Comparison of ENCODE assay signal across 8 mouse cellular contexts in genomic region chr12:78862254-78862730, GRCm38 (mm10). TPM values are rescaled to one million over a fixed set of nuclear protein-coding genes. Genes with fewer than 3 reads are reported as not detected.
DNase-seq lines count a peak whose midpoint lies in the region; ATAC-seq and TF ChIP-seq lines count a peak whose summit lies in the region.

No protein-coding gene starts in this region.

- no peaks in the 10 kb centered on the region for H3K27me3 ChIP-seq in kidney, embryonic 16.5 days (ENCODE audit: insufficient read depth, low read length)
- no peaks in the 10 kb centered on the region for H3K27me3 ChIP-seq in midbrain, embryonic 16.5 days (ENCODE audit: control insufficient read depth, insufficient read depth, low read depth, low read length)

- TF ChIP-seq POLR2A in cortical plate, adult 2 months (IDR thresholded peaks at IDR 0.05; ENCODE audit: extremely low read depth, insufficient read depth, low read length): no peak

- no peaks in the 10 kb centered on the region for H3K9me3 ChIP-seq in kidney, embryonic 16.5 days (ENCODE audit: low read length)
- H3K9me3 ChIP-seq in midbrain, embryonic 16.5 days (replicated peaks; ENCODE audit: control insufficient read depth, low read length, poor library complexity, severe bottlenecking): no peaks in the 10 kb centered on the region

- peak overlapping the region; percentile 88 for H3K27ac ChIP-seq in kidney, embryonic 16.5 days (ENCODE audit: low read length)
- H3K27ac ChIP-seq in cortical plate, adult 2 months (ENCODE audit: insufficient read depth, low read length): no peak overlapping the region
- H3K27ac ChIP-seq in midbrain, embryonic 16.5 days (ENCODE audit: low read length): peak overlapping the region; percentile 88

- H3K36me3 ChIP-seq in kidney, embryonic 16.5 days (ENCODE audit: insufficient read depth, low read length): peaks cover 10% of the 10 kb centered on the region; the same call in 1 of the 2 replicates
- H3K36me3 ChIP-seq in midbrain, embryonic 16.5 days (ENCODE audit: control insufficient read depth, insufficient read depth, low read length): no peaks in the 10 kb centered on the region

- under 1% methylated on average over 22 of the region's 22 CpGs for WGBS in kidney, embryonic 16.5 days
- WGBS in midbrain, embryonic 16.5 days: under 1% methylated on average over 22 of the region's 22 CpGs

- DNase-seq in kidney, postnatal 36 days: no peak
- DNase-seq in ovary, postnatal 10 days (ENCODE audit: low spot score): no peak
- no peak for DNase-seq in right cerebral cortex, adult 18-20 months
- no peak for DNase-seq in thymus, adult 18-20 months

- H3K4me1 ChIP-seq in kidney, embryonic 16.5 days (ENCODE audit: insufficient read depth, low read length): peaks cover 18% of the 10 kb centered on the region
- H3K4me1 ChIP-seq in cortical plate, adult 2 months (ENCODE audit: control insufficient read depth, insufficient read depth, low read length): peaks cover 7% of the 10 kb centered on the region
- peaks cover 23% of the 10 kb centered on the region for H3K4me1 ChIP-seq in midbrain, embryonic 16.5 days (ENCODE audit: control insufficient read depth, insufficient read depth, low read length)

- no peak for TF ChIP-seq CTCF in cortical plate, adult 2 months (IDR thresholded peaks at IDR 0.05; ENCODE audit: extremely low read depth, insufficient read depth, low read length)

- ATAC-seq in kidney, embryonic 16.5 days (ENCODE audit: low FRiP score, low TSS enrichment): peak; percentile 50; the same call in 1 of the 2 replicates
- ATAC-seq in inflammation-experienced regulatory T-cells, adult 6 months: peak; percentile 12
- no peak for ATAC-seq in midbrain, embryonic 16.5 days

- H3K9ac ChIP-seq in kidney, embryonic 16.5 days (replicated peaks; ENCODE audit: low read length): peak overlapping the region; percentile 92
- H3K9ac ChIP-seq in midbrain, embryonic 16.5 days (ENCODE audit: low read depth, low read length): peak overlapping the region; percentile 86

- peak overlapping the region; percentile 74 for H3K4me2 ChIP-seq in kidney, embryonic 16.5 days (replicated peaks; ENCODE audit: low read depth, low read length)
- peak overlapping the region; percentile 75 for H3K4me2 ChIP-seq in midbrain, embryonic 16.5 days (ENCODE audit: low read length)

- peak overlapping the region; percentile 98 for H3K4me3 ChIP-seq in kidney, embryonic 16.5 days (ENCODE audit: low read length)
- peak overlapping the region; percentile 88 for H3K4me3 ChIP-seq in cortical plate, adult 2 months (ENCODE audit: insufficient read depth, low read length)
- peak overlapping the region; percentile 99 for H3K4me3 ChIP-seq in midbrain, embryonic 16.5 days (ENCODE audit: low read depth, low read length)

RNA-seq across cellular contexts. Expression of gene Eif2s1, which starts 0.7 kb away (rescaled TPM):
- 209 and 236 TPM in 2 replicates for polyA plus RNA-seq in kidney, embryonic 16.5 days (2015; fragmentation: Nextera tagmentation; extraction: Ambion mirVana)
- 27.2 and 28.8 TPM in 2 replicates for polyA plus RNA-seq in cortical plate, adult 2 months (2012; rRNA removed)
- polyA plus RNA-seq in inflammation-experienced regulatory T-cells, adult 6 months (2017; shearing (Covaris generic)): 100 to 1,000 TPM; 172 to 284 (median 198) TPM
- 136 and 142 TPM in 2 replicates for polyA plus RNA-seq in midbrain, embryonic 16.5 days (2015; fragmentation: Nextera tagmentation; extraction: Ambion mirVana)

RNA-seq across cellular contexts. Expression of gene Atp6v1d, which starts 0.9 kb away (rescaled TPM):
- 66.1 and 69.7 TPM in 2 replicates for polyA plus RNA-seq in kidney, embryonic 16.5 days (2015; fragmentation: Nextera tagmentation; extraction: Ambion mirVana)
- polyA plus RNA-seq in cortical plate, adult 2 months (2012; rRNA removed): 243 and 244 TPM in 2 replicates
- 100 to 1,000 TPM; 197 to 235 (median 223) TPM for polyA plus RNA-seq in inflammation-experienced regulatory T-cells, adult 6 months (2017; shearing (Covaris generic))
- polyA plus RNA-seq in midbrain, embryonic 16.5 days (2015; fragmentation: Nextera tagmentation; extraction: Ambion mirVana): 134 and 147 TPM in 2 replicates

RNA-seq across cellular contexts. Expression of gene Plek2, which starts 44.5 kb away (rescaled TPM):
- polyA plus RNA-seq in kidney, embryonic 16.5 days (2015; fragmentation: Nextera tagmentation; extraction: Ambion mirVana): 4.0 and 4.7 TPM in 2 replicates
- 0.11 and 0.21 TPM in 2 replicates for polyA plus RNA-seq in cortical plate, adult 2 months (2012; rRNA removed)
- polyA plus RNA-seq in inflammation-experienced regulatory T-cells, adult 6 months (2017; shearing (Covaris generic)): under 1 TPM in 2 of 3 experiments, not detected in 1; 0.35 to 0.45 TPM
- 2.5 and 3.8 TPM in 2 replicates for polyA plus RNA-seq in midbrain, embryonic 16.5 days (2015; fragmentation: Nextera tagmentation; extraction: Ambion mirVana)
